Mouse (Mus musculus) CH12.LX (cell line): ENCODE data around the gene Cdkn1b. TPM values are rescaled to one million over a fixed set of nuclear protein-coding genes. Genes with fewer than 3 reads are reported as not detected.

Source experiments
- DNase-seq: peaks from one replicate; pipeline ENCODE4 v3.0.0-alpha.2; 2013; ENCODE audit errors: extremely low read depth
- H3K27ac ChIP-seq: 2 replicates; pipeline ENCODE4 v1.5.1; 2012; ENCODE audit warnings: low read depth, mild to moderate bottlenecking, control low read depth, moderate library complexity; ENCODE audit not compliant: insufficient read depth
- H3K27me3 ChIP-seq: replicated peaks from 2 replicates; pipeline ENCODE3; 2012; ENCODE audit warnings: inconsistent platforms
- H3K36me3 ChIP-seq, 2 experiments: replicated peaks in 1 of 2; 2 replicates each; pipeline versions ENCODE3 to v1.6.1; 2012; ENCODE audit warnings: inconsistent platforms in 1 of 2, low read length in 1 of 2, mild to moderate bottlenecking in 1 of 2, mixed read lengths in 1 of 2, moderate library complexity in 1 of 2; ENCODE audit not compliant: control insufficient read depth in 1 of 2, insufficient read depth in 1 of 2
- H3K4me1 ChIP-seq, 2 experiments: 2 replicates each; pipeline ENCODE4 v1.6.1; 2012; ENCODE audit warnings: inconsistent platforms in 1 of 2, moderate library complexity in 1 of 2; ENCODE audit not compliant: insufficient read depth in 2 of 2, control insufficient read depth in 1 of 2
- H3K4me2 ChIP-seq: 2 replicates; pipeline ENCODE4 v1.6.1; 2012; ENCODE audit warnings: low read depth, mild to moderate bottlenecking, control low read depth; ENCODE audit not compliant: poor library complexity, insufficient read depth, severe bottlenecking
- H3K4me3 ChIP-seq, 3 experiments: fragments of 150-350 bp in 1 of 3; sonication (generic) in 1 of 3; replicated peaks in 1 of 3; 2 replicates each; pipeline versions ENCODE3 to v1.5.1; 2011 to 2012; ENCODE audit warnings: low read depth in 2 of 3, low read length in 2 of 3, mild to moderate bottlenecking in 2 of 3, moderate library complexity in 2 of 3, control low read depth in 1 of 3, improper control_type of control experiment in 1 of 3, inconsistent platforms in 1 of 3, mixed read lengths in 1 of 3; ENCODE audit not compliant: poor library complexity in 1 of 3
- H3K79me2 ChIP-seq: replicated peaks from 2 replicates; pipeline ENCODE4 v1.6.1; 2012; ENCODE audit warnings: mild to moderate bottlenecking, moderate library complexity; ENCODE audit not compliant: control insufficient read depth, poor library complexity, insufficient read depth, severe bottlenecking; ENCODE audit errors: extremely low read depth
- H3K9ac ChIP-seq: 2 replicates; pipeline ENCODE4 v1.6.1; 2012; ENCODE audit warnings: low read depth, mild to moderate bottlenecking, control low read depth, moderate library complexity; ENCODE audit not compliant: insufficient read depth
- H3K9me3 ChIP-seq: replicated peaks from 2 replicates; pipeline ENCODE3; 2012; ENCODE audit warnings: low read length, inconsistent platforms, mixed read lengths
- CHD1 ChIP-seq: IDR thresholded peaks from 2 replicates; pipeline ENCODE4 v1.6.1; 2012; ENCODE audit warnings: low read depth, low read length, improper control_type of control experiment, inconsistent platforms
- CHD2 ChIP-seq: IDR thresholded peaks from 2 replicates; pipeline ENCODE4 v1.6.1; 2011; ENCODE audit warnings: low read length, improper control_type of control experiment
- CTCF ChIP-seq, 2 experiments: IDR thresholded peaks in 1 of 2; conservative IDR thresholded peaks in 1 of 2; 2 replicates each; pipeline ENCODE4 v1.5.1; 2011 to 2012; ENCODE audit warnings: low read depth in 2 of 2, low read length in 2 of 2, improper control_type of control experiment in 1 of 2, inconsistent platforms in 1 of 2, mild to moderate bottlenecking in 1 of 2, moderate library complexity in 1 of 2
- ELF1 ChIP-seq: IDR thresholded peaks from 2 replicates; pipeline ENCODE4 v1.6.1; 2014; ENCODE audit warnings: low read depth, mild to moderate bottlenecking, inconsistent platforms, low read length, improper control_type of control experiment
- EP300 ChIP-seq: IDR thresholded peaks from 2 replicates; pipeline ENCODE4 v1.6.1; 2011; ENCODE audit warnings: low read length, improper control_type of control experiment
- GABPA ChIP-seq: IDR thresholded peaks from 2 replicates; pipeline ENCODE4 v1.6.1; 2012; ENCODE audit warnings: low read depth, low read length, improper control_type of control experiment, inconsistent platforms; ENCODE audit not compliant: insufficient replicate concordance
- HCFC1 ChIP-seq: IDR thresholded peaks from 2 replicates; pipeline ENCODE4 v1.6.1; 2012; ENCODE audit warnings: low read depth, mild to moderate bottlenecking, inconsistent platforms, low read length, improper control_type of control experiment
- IRF4 ChIP-seq: IDR thresholded peaks from 2 replicates; pipeline ENCODE4 v1.6.1; 2014; ENCODE audit warnings: low read depth, mild to moderate bottlenecking, inconsistent platforms, low read length, improper control_type of control experiment
- JUN ChIP-seq: IDR thresholded peaks from 2 replicates; pipeline ENCODE4 v1.6.1; 2011; ENCODE audit warnings: low read depth, mild to moderate bottlenecking, low read length, improper control_type of control experiment, moderate library complexity; ENCODE audit not compliant: insufficient read depth
- MAFK ChIP-seq: IDR thresholded peaks from 2 replicates; pipeline ENCODE4 v1.6.1; 2011; ENCODE audit warnings: low read length, improper control_type of control experiment; ENCODE audit not compliant: insufficient replicate concordance
- MAX ChIP-seq: IDR thresholded peaks from 2 replicates; pipeline ENCODE4 v1.6.1; 2011; ENCODE audit warnings: low read length, improper control_type of control experiment
- MXI1 ChIP-seq: IDR thresholded peaks from 2 replicates; pipeline ENCODE4 v1.6.1; 2011; ENCODE audit warnings: mild to moderate bottlenecking, low read depth, low read length, improper control_type of control experiment
- MYC ChIP-seq: IDR thresholded peaks from 2 replicates; pipeline ENCODE4 v1.6.1; 2011; ENCODE audit warnings: low read depth, mild to moderate bottlenecking, improper control_type of control experiment, low read length
- NELFE ChIP-seq: IDR thresholded peaks from 2 replicates; pipeline ENCODE4 v1.6.1; 2011; ENCODE audit warnings: low read depth, low read length, improper control_type of control experiment
- POLR2A ChIP-seq: IDR thresholded peaks from 2 replicates; pipeline ENCODE4 v1.6.1; 2011; ENCODE audit warnings: low read depth, mild to moderate bottlenecking, improper control_type of control experiment, low read length
- RCOR1 ChIP-seq: conservative IDR thresholded peaks from 2 replicates; pipeline ENCODE4 v1.6.1; 2012; ENCODE audit warnings: low read depth, mild to moderate bottlenecking, inconsistent platforms, low read length, improper control_type of control experiment
- SIN3A ChIP-seq: IDR thresholded peaks from 2 replicates; pipeline ENCODE4 v1.6.1; 2012; ENCODE audit warnings: low read length, improper control_type of control experiment, inconsistent platforms
- TBP ChIP-seq: conservative IDR thresholded peaks from 2 replicates; pipeline ENCODE4 v1.6.1; 2011; ENCODE audit warnings: low read depth, low read length, improper control_type of control experiment
- TCF12 ChIP-seq: IDR thresholded peaks from 2 replicates; pipeline ENCODE4 v1.6.1; 2014; ENCODE audit warnings: low read depth, mild to moderate bottlenecking, inconsistent platforms, low read length, improper control_type of control experiment
- UBTF ChIP-seq: IDR thresholded peaks from 2 replicates; pipeline ENCODE4 v1.6.1; 2012; ENCODE audit warnings: low read depth, mild to moderate bottlenecking, inconsistent platforms, low read length, improper control_type of control experiment, moderate library complexity
- USF1 ChIP-seq: IDR thresholded peaks from 2 replicates; pipeline ENCODE4 v1.6.1; 2014; ENCODE audit warnings: low read depth, mild to moderate bottlenecking, inconsistent platforms, low read length, improper control_type of control experiment
- USF2 ChIP-seq: conservative IDR thresholded peaks from 2 replicates; pipeline ENCODE4 v1.6.1; 2011; ENCODE audit warnings: low read depth, low read length, improper control_type of control experiment
- ZKSCAN1 ChIP-seq: IDR thresholded peaks from 2 replicates; pipeline ENCODE4 v1.6.1; 2012; ENCODE audit warnings: low read depth, inconsistent platforms, low read length, improper control_type of control experiment, borderline replicate concordance
- dilution Hi-C: fragments of 300-500 bp; cut with MboI; formaldehyde crosslinking; loops from 2 replicates; pipeline ENCODE4 v1.14.3; 2020; ENCODE audit warnings: low sequenced_read_pairs; ENCODE audit not compliant: extremely low pct_unique_long_range_greater_than_20kb, extremely low pct_ligation_motif_present
- in situ Hi-C: fragments of 300-500 bp; cut with MboI; formaldehyde crosslinking; loops from 3 replicates; pipeline ENCODE4 v1.14.3; 2019; ENCODE audit warnings: low sequenced_read_pairs, low pct_ligation_motif_present, low pct_unique_long_range_greater_than_20kb, mixed read lengths
- polyA plus RNA-seq: library from polyadenylated mRNA; unstranded; fragments of >175 nt; gene quantifications from 2 replicates; pipeline ENCODE4 v1.2.1, GENCODE M21; 2012; ENCODE audit warnings: low read depth; ENCODE audit not compliant: insufficient read length
- total RNA-seq, 2 experiments: library from RNA; depleted of rRNA; stranded (reverse); fragments of 300-350 nt in 1 of 2; fragments of >200 nt in 1 of 2; gene quantifications; 2 replicates each; pipeline ENCODE4 v1.2.3; 2012 to 2014

Cdkn1b gene
- total and polyA plus RNA-seq, 3 experiments = 19.2 to 23.5 (median 20.9) TPM

DNA sequence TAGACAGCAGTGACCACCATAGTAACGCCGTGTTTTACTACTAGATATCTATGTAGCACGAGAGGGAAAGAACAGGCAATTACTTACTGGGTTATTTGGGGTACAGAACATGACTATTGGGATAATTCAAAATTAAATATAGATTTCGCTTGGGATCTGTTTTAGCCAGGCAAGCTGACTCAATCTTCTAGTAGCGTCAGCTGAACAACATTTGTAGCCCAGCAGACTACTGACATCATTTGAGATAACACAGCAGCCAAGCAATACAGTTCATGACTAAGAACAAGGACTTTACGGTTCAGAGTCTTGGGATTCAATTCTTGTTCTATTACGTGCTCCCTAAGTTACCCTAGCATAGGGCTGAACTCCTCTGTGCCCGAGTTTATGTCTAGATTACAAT lies 33.7 kb upstream of the Cdkn1b start:
- TF ChIP-seq MXI1 (no peak), EP300 (no peak), USF1 (no peak)
- in situ Hi-C loops = no loop called here
- dilution Hi-C loops = no loop called here
- H3K27me3 ChIP-seq = no peaks in the 10 kb centered on the region
- H3K4me1 ChIP-seq = peaks cover 0 to 5% of the 10 kb centered on the region in 2 experiments; a peak in 1 of 4 replicates
- H3K36me3 ChIP-seq = peaks cover 6 to 8% of the 10 kb centered on the region in 2 experiments
- H3K4me2 ChIP-seq = no peak overlapping the region
- no peak for DNase-seq
- H3K4me3 ChIP-seq = no peak overlapping the region
- no peak overlapping the region for H3K27ac ChIP-seq
- no peaks in the 10 kb centered on the region for H3K79me2 ChIP-seq
- H3K9ac ChIP-seq = no peak overlapping the region
- H3K9me3 ChIP-seq = no peaks in the 10 kb centered on the region

DNA sequence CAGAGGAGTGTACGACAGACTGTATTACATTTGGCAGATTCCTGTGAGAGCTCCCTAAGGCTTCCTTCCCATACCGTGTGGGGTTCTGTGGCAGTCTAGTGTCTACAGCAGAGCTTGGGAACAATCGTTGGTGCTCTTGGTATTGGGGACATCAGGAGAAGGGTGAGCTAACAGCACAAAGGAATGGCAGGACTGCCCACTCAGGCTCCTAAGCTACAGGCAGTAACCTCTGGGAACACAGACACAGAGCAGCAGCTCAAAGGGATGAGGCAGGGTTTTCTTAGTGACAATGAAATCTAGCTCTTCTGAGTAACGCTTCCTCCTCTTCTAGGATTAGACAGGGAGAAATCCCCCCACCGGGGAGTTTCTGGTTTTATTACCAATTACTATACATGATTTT lies 33.2 kb upstream of the Cdkn1b start:
- dilution Hi-C loops = no loop called here
- TF ChIP-seq POLR2A (no peak), USF1 (no peak), CHD1 (no peak), MAX (no peak), CHD2 (no peak)
- TF ChIP-seq, all 38 proteins: peak for 0
- Histone ChIP-seq H3K79me2 (no peaks in the 10 kb centered on the region), H3K4me1 (peaks cover 0 to 5% of the 10 kb centered on the region in 2 experiments; a peak in 1 of 4 replicates), H3K9me3 (no peaks in the 10 kb centered on the region), H3K27me3 (no peaks in the 10 kb centered on the region), H3K9ac (no peak overlapping the region), H3K4me3 (no peak overlapping the region), H3K36me3 (peaks cover 2 to 5% of the 10 kb centered on the region in 2 experiments), H3K4me2 (no peak overlapping the region), H3K27ac (no peak overlapping the region)
- in situ Hi-C loops = no loop called here
- DNase-seq = no peak

DNA sequence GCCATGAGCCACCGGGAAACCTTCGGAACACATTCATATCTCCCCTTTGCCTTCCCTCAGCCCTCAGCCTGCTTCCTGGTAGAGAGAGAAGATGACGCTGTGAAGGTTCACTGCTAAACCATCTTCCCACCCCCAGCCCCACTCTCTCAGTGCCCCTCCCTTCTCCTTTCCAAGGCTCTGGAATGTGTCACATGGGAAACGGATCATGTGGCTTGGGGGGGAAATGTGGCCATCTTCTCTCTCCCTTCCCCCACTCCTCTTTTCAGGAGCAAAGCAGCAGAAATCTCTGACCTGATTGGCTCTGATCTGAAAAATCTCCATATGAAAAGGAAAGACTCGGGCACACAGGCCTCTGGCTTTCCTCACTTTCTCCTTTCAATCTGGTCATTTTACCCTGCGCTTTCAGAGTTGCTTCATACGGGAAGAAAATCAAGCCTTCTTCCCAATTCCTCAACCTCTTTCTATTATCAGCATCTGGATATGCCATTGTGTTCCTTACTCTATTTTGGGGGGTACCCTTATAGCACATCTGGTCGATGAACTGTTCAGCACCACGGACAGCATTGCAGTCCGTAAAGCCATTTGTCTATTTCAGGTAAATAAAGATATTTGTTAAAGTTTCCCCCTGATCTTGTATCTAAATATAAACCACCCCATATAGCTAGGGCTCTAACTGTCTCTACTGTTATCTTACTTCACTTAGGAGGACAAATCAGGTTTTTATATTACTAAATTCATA lies 32.3 kb upstream of the Cdkn1b start:
- Histone ChIP-seq H3K9ac (no peak overlapping the region), H3K27me3 (no peaks in the 10 kb centered on the region), H3K79me2 (no peaks in the 10 kb centered on the region), H3K36me3 (peaks cover 0 to 3% of the 10 kb centered on the region in 2 experiments), H3K9me3 (no peaks in the 10 kb centered on the region), H3K27ac (no peak overlapping the region), H3K4me2 (no peak overlapping the region), H3K4me3 (no peak overlapping the region), H3K4me1 (peaks cover 0 to 5% of the 10 kb centered on the region in 2 experiments; a peak in 1 of 4 replicates)
- TF ChIP-seq UBTF (no peak), USF1 (no peak), NELFE (no peak), ZKSCAN1 (no peak), HCFC1 (no peak), EP300 (no peak), SIN3A (no peak), TBP (no peak), POLR2A (no peak), TCF12 (no peak), JUN (no peak), CTCF (conservative IDR thresholded peaks at IDR 0.05 in 1 of 2, IDR thresholded peaks at IDR 0.05 in 1 of 2; ENCODE audit: low read depth in 2 of 2, low read length in 2 of 2) (no peak), CHD2 (no peak), USF2 (no peak), RCOR1 (no peak), IRF4 (no peak), MAFK (no peak), GABPA (no peak), ELF1 (no peak), MYC (no peak)
- DNase-seq = no peak
- in situ Hi-C loops = no loop called here
- dilution Hi-C loops = no loop called here
